Mouse (Mus musculus): ENCODE results near the gene Polr2c. TPM values are rescaled to one million over a fixed set of nuclear protein-coding genes. Genes with fewer than 3 reads are reported as not detected.

The Polr2c gene
- polyA plus RNA-seq, 1 experiment from 2014 or later, result 117 TPM

DNA sequence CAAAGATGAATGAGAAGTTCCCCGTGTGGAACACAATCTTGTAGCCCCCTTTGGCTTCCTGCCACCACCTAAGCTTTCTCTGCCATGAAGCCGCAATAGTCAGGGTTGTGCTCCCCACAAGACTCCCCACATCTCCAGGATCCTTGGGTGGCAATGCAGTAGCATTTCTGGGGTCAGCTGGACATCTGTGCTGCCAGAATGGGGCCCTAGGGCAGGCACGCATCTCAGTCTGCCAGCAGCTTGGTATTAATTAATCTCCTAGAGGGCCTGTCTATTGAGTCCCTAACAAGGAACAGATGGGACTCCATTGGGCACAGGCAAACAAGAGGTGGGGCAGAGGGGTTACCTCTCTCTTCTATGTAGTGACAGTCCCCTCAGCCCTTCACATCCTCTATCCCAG is 14.9 kb downstream of the Polr2c start:
- Histone ChIP-seq H3K27ac (replicated peaks) (no peak overlapping the region), H3K9ac (replicated peaks) (peak overlapping the region; percentile 22; the same call in 1 of the 2 replicates), H3K4me1 (peaks cover 74% of the 10 kb centered on the region), H3K9me3 (replicated peaks) (no peaks in the 10 kb centered on the region), H3K4me3 (replicated peaks) (no peak overlapping the region), H3K4me2 (peak overlapping the region; percentile 87), H3K36me3 (0 out of 2 replicates have a peak, but pooled peaks cover 6% of the 10 kb centered on the region), H3K27me3 (replicated peaks) (peaks cover 19% of the 10 kb centered on the region)
- ATAC-seq (ENCODE audit: low FRiP score), result no peak
- 34% methylated on average over 3 of the region's 3 CpGs for WGBS

DNA sequence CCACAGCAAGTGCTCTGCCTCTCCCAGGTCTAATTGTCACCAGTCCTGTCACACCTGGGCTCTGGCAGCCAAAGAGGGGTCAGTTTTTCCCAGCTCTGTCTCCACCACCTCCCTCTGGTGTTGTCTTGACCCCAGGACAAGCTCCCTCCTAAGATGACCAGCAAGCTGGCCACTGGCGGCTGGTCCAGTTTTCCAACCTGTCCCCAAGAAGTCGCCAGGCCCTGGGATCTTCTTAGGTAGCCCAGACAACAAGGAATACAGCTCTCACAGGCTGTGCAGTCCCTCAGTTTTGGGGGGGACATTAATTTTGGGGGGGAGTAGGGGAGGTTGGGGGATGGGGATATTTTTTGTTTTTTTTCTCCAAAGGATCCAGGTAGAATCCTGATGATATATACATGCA is 15.3 kb downstream of the Polr2c start:
- Histone ChIP-seq H3K27ac (replicated peaks) (no peak overlapping the region), H3K36me3 (0 out of 2 replicates have a peak, but pooled peaks cover 2% of the 10 kb centered on the region), H3K4me1 (peaks cover 74% of the 10 kb centered on the region), H3K4me2 (peak overlapping the region; percentile 87; the same call in 1 of the 2 replicates), H3K4me3 (replicated peaks) (no peak overlapping the region), H3K27me3 (replicated peaks) (peaks cover 19% of the 10 kb centered on the region), H3K9me3 (replicated peaks) (no peaks in the 10 kb centered on the region), H3K9ac (replicated peaks) (peak overlapping the region; percentile 22; the same call in 1 of the 2 replicates)
- 78% methylated on average over 2 of the region's 2 CpGs for WGBS
- no peak for ATAC-seq (ENCODE audit: low FRiP score)

DNA sequence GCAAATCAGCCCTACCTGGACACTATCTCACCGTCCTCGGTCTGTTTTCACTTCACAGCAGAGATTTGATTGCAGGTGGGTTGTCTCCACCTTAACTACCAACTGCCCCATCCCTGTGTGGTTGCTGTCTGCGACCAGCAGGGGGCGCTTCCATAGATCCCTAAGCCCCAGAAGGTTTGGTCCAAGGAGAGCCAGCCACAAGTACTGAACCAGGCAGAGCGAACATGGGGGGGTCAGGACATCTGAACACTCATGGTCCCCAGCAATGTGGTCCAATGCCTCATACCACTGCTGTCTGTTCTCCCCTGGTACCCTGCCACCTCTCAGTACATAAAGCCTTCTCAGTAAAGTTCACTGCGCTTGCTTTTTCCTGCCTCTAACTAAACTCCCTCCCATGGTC is 17.1 kb downstream of the Polr2c start:
- Histone ChIP-seq H3K36me3 (no peaks in the 10 kb centered on the region), H3K4me1 (peaks cover 57% of the 10 kb centered on the region), H3K9me3 (replicated peaks) (no peaks in the 10 kb centered on the region), H3K4me2 (peak overlapping the region; percentile 98), H3K27me3 (replicated peaks) (peaks cover 19% of the 10 kb centered on the region), H3K9ac (replicated peaks) (no peak overlapping the region), H3K27ac (replicated peaks) (no peak overlapping the region), H3K4me3 (replicated peaks) (peak overlapping the region; percentile 62)
- 14% methylated on average over 6 of the region's 6 CpGs for WGBS
- no peak for ATAC-seq (ENCODE audit: low FRiP score)

DNA sequence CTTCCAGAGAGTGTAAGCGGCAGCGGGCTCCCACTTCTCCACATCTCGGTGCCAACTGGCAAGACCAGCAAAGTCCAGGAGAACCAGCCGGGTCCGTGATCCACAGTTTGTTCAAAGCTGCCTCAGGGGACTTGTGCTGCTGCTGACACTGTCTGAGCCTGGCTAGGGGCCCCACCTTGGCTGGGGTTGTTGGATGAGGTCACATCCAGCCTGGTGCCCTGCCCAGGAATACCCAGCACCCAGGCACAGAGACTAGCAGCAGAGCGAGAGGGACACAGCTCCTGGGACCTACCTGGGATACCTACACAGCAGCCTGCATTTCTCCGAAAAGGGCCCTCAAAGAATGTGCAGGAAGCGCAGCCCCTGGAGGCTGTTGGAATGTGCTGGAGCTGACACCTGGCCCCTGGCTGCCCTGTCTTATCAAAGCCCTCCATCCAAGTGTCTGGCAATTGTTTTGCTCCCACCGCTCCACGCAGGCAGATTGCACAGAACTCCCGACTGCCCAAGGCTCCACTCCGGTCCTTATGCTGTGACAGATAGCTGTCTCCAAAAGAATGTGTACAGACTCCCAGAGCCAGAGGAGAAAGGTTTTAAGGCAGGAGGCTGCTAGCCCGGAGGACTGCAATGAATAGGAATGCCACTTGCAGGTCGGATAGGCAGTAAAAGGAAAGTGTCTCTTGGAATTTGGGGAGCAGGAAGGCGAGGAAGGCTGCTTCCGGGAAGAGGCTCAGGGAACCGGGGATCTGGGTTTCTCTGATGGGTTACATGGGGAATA is 18.0 kb downstream of the Polr2c start:
- Histone ChIP-seq H3K4me1 (peaks cover 48% of the 10 kb centered on the region), H3K4me3 (replicated peaks) (peak overlapping the region; percentile 62), H3K27me3 (replicated peaks) (peaks cover 19% of the 10 kb centered on the region), H3K36me3 (no peaks in the 10 kb centered on the region), H3K27ac (replicated peaks) (0 out of 2 replicates have a peak overlapping the region, but pooled peaks have one; percentile 34), H3K9me3 (replicated peaks) (no peaks in the 10 kb centered on the region), H3K9ac (replicated peaks) (peak overlapping the region; percentile 64), H3K4me2 (peak overlapping the region; percentile 98)
- ATAC-seq (ENCODE audit: low FRiP score), result no peak
- WGBS, result 20% methylated on average over 17 of the region's 17 CpGs

DNA sequence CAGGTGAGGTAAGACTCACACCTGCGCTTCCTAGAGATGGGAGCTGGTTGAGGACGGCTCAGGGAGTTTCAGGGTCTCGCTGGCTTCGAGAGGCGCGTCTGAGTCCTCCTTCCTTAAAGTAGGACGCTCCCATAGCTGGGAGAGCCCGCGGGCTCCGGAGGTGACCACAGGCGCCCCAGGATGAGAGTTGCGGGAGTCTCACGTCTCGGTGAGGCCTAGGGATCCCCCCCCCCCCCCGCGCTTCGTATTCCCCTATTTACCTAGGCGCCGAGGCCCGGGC is 18.6 kb downstream of the Polr2c start:
- Histone ChIP-seq H3K36me3 (no peaks in the 10 kb centered on the region), H3K27ac (replicated peaks) (0 out of 2 replicates have a peak overlapping the region, but pooled peaks have one; percentile 41), H3K9me3 (replicated peaks) (no peaks in the 10 kb centered on the region), H3K27me3 (replicated peaks) (peaks cover 19% of the 10 kb centered on the region), H3K4me3 (replicated peaks) (peak overlapping the region; percentile 62), H3K4me1 (peaks cover 43% of the 10 kb centered on the region), H3K4me2 (peak overlapping the region; percentile 98), H3K9ac (replicated peaks) (peak overlapping the region; percentile 64)
- under 1% methylated on average over 20 of the region's 20 CpGs for WGBS
- ATAC-seq (ENCODE audit: low FRiP score), result peak; percentile 5; the same call in 1 of the 2 replicates

DNA sequence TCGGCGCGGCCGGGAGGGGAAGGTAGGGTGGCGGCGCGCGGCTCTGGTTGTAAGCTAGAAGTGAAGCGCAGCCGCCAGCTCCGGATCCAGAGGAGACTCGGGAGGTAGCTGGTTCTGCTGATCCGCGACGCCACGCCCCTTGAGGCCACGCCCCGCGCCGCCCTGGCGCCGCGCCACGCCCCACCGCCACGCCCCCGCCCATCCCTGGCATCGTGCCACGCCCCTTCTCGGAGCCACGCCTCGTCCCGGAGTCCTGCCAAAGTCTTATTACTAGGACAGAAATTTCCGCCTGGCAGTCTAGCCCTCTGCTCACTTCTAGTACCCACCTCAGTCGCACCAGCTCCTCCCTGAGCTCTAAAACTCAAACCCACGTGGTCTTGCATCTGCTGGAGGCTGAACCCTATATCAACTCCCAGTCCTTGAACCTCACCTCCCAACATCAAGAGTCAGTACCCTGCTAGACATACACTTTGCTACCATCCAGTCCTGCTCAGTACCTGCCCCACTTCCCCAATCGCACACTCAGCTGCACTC is 19.0 kb downstream of the Polr2c start, which contains the start of gene Dok4:
TSS of gene Dok4 (minus strand) at position 134 of the 534 bp plus-strand sequence.
- Histone ChIP-seq H3K36me3 (no peaks in the 10 kb centered on the region), H3K4me3 (replicated peaks) (peak within 1 kb of the TSS; percentile 62), H3K4me1 (peaks cover 39% of the 10 kb centered on the region), H3K9me3 (replicated peaks) (no peaks in the 10 kb centered on the region), H3K4me2 (peak within 1 kb of the TSS; percentile 98), H3K27me3 (replicated peaks) (peaks cover 19% of the 10 kb centered on the region), H3K27ac (replicated peaks) (0 out of 2 replicates have a peak within 1 kb of the TSS, but pooled peaks have one; percentile 41), H3K9ac (replicated peaks) (peak within 1 kb of the TSS; percentile 64)
- ATAC-seq (ENCODE audit: low FRiP score), result peak; percentile 27; the same call in 1 of the 2 replicates
- WGBS, result 1% methylated on average over 32 of the region's 37 CpGs

DNA sequence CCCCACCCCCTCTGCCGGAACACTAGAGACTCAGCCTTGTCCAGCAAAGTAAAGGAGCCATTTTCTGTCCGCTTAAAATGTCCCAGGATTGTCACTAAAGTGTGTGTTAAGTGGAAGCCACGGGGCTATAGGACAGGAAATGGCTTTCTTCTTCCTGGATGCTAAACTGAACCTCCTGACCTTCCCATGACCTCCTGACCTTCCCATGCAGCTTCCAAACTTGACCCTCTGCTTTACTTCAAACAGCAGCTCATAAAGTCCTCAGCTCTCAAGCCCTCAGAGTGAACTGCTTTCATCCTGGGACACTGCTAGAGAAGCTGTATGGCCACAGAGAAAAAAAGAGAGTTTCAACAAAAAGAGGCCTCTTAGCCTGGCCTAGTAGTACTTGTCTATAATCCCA is 19.6 kb downstream of the Polr2c start:
- H3K9ac ChIP-seq (replicated peaks), result no peak overlapping the region
- H3K4me3 ChIP-seq (replicated peaks), result no peak overlapping the region
- no peak overlapping the region for H3K27ac ChIP-seq (replicated peaks)
- peaks cover 19% of the 10 kb centered on the region for H3K27me3 ChIP-seq (replicated peaks)
- 39% methylated on average over 3 of the region's 3 CpGs for WGBS
- H3K4me1 ChIP-seq, result peaks cover 33% of the 10 kb centered on the region
- ATAC-seq (ENCODE audit: low FRiP score), result no peak
- H3K9me3 ChIP-seq (replicated peaks), result no peaks in the 10 kb centered on the region
- H3K4me2 ChIP-seq, result peak overlapping the region; percentile 98
- no peaks in the 10 kb centered on the region for H3K36me3 ChIP-seq

DNA sequence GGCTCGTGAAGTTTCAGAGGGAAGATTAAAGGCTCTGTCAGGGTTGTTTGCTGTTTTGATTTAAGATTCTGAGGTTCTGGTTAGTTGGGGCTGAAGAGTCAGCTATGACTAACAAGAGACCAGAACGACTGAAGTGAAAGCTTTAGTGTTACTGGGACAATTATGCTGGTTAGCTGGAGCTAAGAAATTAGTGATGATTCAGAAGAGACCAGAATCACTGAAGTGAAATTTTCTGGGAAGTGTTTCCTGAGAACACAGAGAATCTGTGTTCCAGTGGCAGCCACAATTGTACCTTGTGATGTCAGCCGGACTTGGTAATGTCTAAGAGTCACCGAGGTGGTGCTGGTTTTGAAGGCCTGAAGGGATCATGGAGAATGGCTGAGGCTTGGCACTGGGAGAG is 23.5 kb downstream of the Polr2c start:
- Histone ChIP-seq H3K4me1 (peaks cover 10% of the 10 kb centered on the region), H3K9ac (replicated peaks) (no peak overlapping the region), H3K4me2 (no peak overlapping the region), H3K27ac (replicated peaks) (no peak overlapping the region), H3K9me3 (replicated peaks) (no peaks in the 10 kb centered on the region), H3K36me3 (no peaks in the 10 kb centered on the region), H3K4me3 (replicated peaks) (no peak overlapping the region), H3K27me3 (replicated peaks) (no peaks in the 10 kb centered on the region)
- WGBS, result 71% methylated on average over 4 of the region's 4 CpGs
- no peak for ATAC-seq (ENCODE audit: low FRiP score)

DNA sequence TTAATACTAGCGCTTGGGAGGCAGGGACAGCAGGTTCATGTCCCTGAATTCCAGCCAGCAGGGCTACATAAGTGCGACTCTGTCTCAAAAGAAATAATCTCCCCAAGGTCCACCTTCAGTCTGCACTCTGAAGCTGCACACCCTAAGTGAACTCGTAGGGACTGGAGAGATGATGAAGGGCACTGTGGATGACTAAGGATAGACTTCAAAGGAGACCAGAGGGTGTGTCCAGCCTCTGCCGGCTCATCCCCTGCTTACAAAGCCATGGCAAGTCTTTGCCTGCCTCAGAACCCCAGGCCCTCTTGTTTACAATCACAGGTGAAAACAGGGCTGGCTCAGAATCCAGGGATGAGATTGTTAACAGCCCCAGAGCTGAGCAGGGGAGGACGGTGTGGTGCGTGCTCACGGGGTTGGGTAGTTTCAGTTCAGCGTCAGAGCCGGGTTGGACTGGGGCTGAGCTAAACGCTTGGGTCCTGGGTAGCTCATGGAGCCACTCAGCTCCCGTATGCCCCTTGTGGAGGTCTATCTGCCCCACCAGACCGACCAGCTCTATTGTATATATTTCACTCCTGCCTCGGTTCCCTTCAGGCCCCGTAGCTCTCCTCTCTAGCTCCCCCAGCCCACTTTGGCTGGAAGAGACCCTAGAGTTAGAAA is 31.3 kb downstream of the Polr2c start:
- Histone ChIP-seq H3K4me1 (no peaks in the 10 kb centered on the region), H3K4me2 (no peak overlapping the region), H3K27me3 (replicated peaks) (0 out of 2 replicates have a peak, but pooled peaks cover 3% of the 10 kb centered on the region), H3K9me3 (replicated peaks) (no peaks in the 10 kb centered on the region), H3K36me3 (no peaks in the 10 kb centered on the region), H3K27ac (replicated peaks) (no peak overlapping the region), H3K9ac (replicated peaks) (no peak overlapping the region), H3K4me3 (replicated peaks) (no peak overlapping the region)
- 30% methylated on average over 14 of the region's 14 CpGs for WGBS
- ATAC-seq (ENCODE audit: low FRiP score), result no peak

DNA sequence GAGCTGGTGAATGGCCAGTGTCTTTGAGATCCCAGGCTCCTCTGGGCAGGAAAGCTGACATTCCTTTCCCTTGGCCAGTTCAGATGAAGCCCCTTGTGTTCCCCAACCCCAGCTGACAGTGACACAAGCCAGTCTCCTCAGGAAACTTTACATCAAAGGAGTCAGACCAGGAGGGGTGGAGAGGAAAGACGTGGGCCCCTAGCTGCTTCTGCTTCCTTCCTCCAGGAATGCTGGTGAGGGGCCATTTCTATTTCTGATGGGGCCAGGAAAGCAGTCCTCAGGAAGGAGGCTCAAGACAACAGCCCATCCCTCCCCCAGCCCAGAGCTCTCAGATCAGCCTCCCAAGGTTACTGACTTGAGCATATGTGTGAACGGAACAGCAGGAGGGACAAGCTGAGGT is 35.7 kb downstream of the Polr2c start:
- ATAC-seq (ENCODE audit: low FRiP score), result no peak
- WGBS, result 55% methylated on average over 2 of the region's 2 CpGs
- peaks cover 5% of the 10 kb centered on the region for H3K4me1 ChIP-seq
- no peak overlapping the region for H3K27ac ChIP-seq (replicated peaks)
- no peak overlapping the region for H3K9ac ChIP-seq (replicated peaks)
- H3K36me3 ChIP-seq, result no peaks in the 10 kb centered on the region
- 0 out of 2 replicates have a peak, but pooled peaks cover 3% of the 10 kb centered on the region for H3K27me3 ChIP-seq (replicated peaks)
- H3K9me3 ChIP-seq (replicated peaks), result no peaks in the 10 kb centered on the region
- no peak overlapping the region for H3K4me2 ChIP-seq
- no peak overlapping the region for H3K4me3 ChIP-seq (replicated peaks)

DNA sequence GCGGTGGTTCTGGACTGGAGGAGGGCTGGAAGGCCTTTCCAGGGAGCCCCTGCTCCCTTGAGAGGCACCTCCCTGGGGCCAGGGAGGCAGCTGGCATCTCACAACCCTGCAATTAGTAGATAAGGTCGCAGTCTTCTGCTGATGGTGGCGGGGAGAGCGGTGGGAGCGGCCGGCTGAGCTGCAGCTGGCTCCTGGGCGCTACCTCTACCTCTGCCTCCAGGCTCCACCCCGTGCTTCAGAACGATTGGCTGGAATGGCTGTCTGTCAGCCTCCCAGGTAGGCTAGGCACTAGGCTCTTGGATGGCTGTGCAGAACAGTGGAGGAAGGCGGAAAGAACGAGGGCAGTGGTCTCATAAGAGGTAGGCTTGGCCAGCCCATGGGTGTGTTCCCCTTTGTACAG is 42.0 kb downstream of the Polr2c start:
- H3K36me3 ChIP-seq, result no peaks in the 10 kb centered on the region
- H3K9ac ChIP-seq (replicated peaks), result no peak overlapping the region
- no peak overlapping the region for H3K27ac ChIP-seq (replicated peaks)
- H3K4me3 ChIP-seq (replicated peaks), result no peak overlapping the region
- H3K9me3 ChIP-seq (replicated peaks), result no peaks in the 10 kb centered on the region
- WGBS, result 19% methylated on average over 11 of the region's 11 CpGs
- ATAC-seq (ENCODE audit: low FRiP score), result no peak
- no peaks in the 10 kb centered on the region for H3K27me3 ChIP-seq (replicated peaks)
- H3K4me2 ChIP-seq, result peak overlapping the region; percentile 21
- H3K4me1 ChIP-seq, result peaks cover 14% of the 10 kb centered on the region

Measured in neural tube, embryonic 15.5 days (tissue).